Mouse (Mus musculus) left cerebral cortex, postnatal 14 days (tissue): ENCODE data around the gene Ell3. TPM values are rescaled to one million over a fixed set of nuclear protein-coding genes. Genes with fewer than 3 reads are reported as not detected.
"Not testable (repeated sequence)": the region's sequence is repeated elsewhere in the genome, so short reads cannot be mapped to it uniquely, and the experiment has no call there.

ENCODE experiments used
- DNase-seq, 2 experiments: peaks; one replicate each; pipeline ENCODE4 v3.0.0; 2021 to 2022; ENCODE audit warnings: low spot score in 2 of 2, mixed read lengths in 1 of 2
- intact Hi-C: fragments of 180-260 bp; cut with DNase I; formaldehyde crosslinking; loops from one replicate; pipeline ENCODE4 v1.15.1; 2025
- long read RNA-seq, 2 experiments: library from polyadenylated mRNA; stranded (forward); transcript quantifications; one replicate each; pipeline ENCODE4 v2.0.0; 2021
- total RNA-seq, 2 experiments: library from RNA; stranded (reverse); gene quantifications; 2 replicates each; pipeline ENCODE4 v1.2.3; 2021

The Ell3 gene
- total RNA-seq: not detected
- long read RNA-seq, experiment 1: 0 reads
- long read RNA-seq, experiment 2, partial matches to known transcripts: 0 of 1 reads
- long read RNA-seq, experiment 2, other reads (novel, unspliced or antisense): 1 of 1 reads

GRCm38 (mm10) chr2:121444178-121444577 is at the start of gene Ell3:
Gene Ell3, minus strand, starts transcription at chr2:121444278.
- intact Hi-C loops: no loop called here
- no peak for DNase-seq

- intact Hi-C loops: not testable (repeated sequence)
Observed at GRCm38 (mm10) chr2:121484403-121484802, 40.3 kb upstream of the Ell3 start.

DNA sequence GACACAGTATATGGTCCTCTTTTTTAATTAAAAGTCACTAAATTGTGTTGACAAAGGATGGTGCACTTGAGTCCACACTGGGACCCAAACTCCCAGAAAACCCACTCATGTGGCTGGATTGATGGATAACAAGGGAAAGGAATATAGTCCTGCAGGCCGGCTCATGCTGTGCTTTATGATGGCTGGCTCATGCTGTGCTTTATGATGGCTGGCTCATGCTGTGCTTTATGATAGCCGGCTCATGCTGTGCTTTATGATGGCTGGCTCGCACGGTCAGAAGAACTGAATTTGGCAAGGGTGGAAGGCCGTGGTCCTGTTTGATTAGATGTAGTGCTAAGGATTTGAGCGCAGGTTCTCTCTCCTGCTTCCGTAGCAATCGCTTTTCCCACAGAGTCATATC is 39.5 kb upstream of the Ell3 start:
- intact Hi-C loops: no loop called here
- DNase-seq: no peak

More at GRCm38 (mm10) chr2:121484403-121484802, 40.3 kb upstream of the Ell3 start:
- DNase-seq: not testable (repeated sequence)

GRCm38 (mm10) chr2:121480916-121481315 is 36.8 kb upstream of the Ell3 start:
- DNase-seq, intact Hi-C loops: not testable (repeated sequence)

GRCm38 (mm10) chr2:121480498-121480897 is 36.4 kb upstream of the Ell3 start:
- intact Hi-C loops: no loop called here
- no peak for DNase-seq

DNA sequence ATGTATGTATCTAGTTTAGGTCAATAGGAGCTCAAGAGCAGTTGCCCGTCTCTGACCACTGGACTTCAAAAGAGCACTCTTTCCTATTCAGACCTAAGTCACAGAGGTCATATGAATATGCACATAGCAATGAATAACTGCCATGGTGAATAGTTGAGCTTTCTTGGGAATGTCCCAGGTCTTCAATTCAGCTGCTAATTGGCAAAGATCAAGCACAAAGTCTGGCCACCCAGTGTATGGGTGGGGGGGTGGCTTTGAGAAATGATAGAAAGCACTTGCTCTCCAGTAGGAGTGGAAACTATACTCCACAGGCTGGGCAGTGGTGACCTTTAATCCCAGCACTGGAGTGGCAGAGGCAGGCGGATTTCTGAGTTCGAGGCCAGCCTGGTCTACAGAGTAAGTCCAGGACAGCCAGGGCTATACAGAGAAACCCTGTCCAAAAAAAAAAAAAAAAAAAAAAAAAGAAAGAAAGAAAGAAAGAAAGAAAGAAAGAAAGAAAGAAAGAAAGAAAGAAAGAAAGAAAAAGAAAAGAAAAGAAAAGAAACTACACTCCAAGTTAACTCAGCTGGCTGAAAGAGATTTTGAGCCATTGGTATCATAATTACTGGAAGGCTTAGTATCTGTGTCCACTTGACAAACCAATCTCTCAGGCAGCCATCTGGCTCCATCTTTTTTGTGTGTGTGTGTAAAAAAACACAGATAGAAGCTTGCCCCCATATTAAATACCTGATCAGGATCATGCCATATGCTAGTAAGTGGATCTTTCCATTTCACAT is 33.6 kb upstream of the Ell3 start:
- no peak for DNase-seq
- intact Hi-C loops: no loop called here

- intact Hi-C loops, DNase-seq: not testable (repeated sequence)
Observed at GRCm38 (mm10) chr2:121475306-121475705, 31.2 kb upstream of the Ell3 start.

- intact Hi-C loops: loop anchor here (5.0 kb wide), 1 partner anchor 33 kb away; the partner anchor contains the start of genes Mfap1a and Wdr76
- no peak for DNase-seq
Observed at GRCm38 (mm10) chr2:121474180-121474535, 30.1 kb upstream of the Ell3 start.

- intact Hi-C loops: loop anchor here (5.0 kb wide), 1 partner anchor 34 kb away; the partner anchor contains the start of genes Mfap1a and Wdr76
Observed at GRCm38 (mm10) chr2:121473301-121474179, 29.5 kb upstream of the Ell3 start, which contains the start of gene Mfap1b. Gene Mfap1b, minus strand, starts transcription at chr2:121474067.

GRCm38 (mm10) chr2:121472783-121473182 is 28.7 kb upstream of the Ell3 start:
- DNase-seq: not testable (repeated sequence)
- intact Hi-C loops: loop anchor here (5.0 kb wide), 1 partner anchor 35 kb away; the partner anchor contains the start of genes Mfap1a and Wdr76

More at GRCm38 (mm10) chr2:121473301-121474179, 29.5 kb upstream of the Ell3 start, which contains the start of gene Mfap1b:
- DNase-seq: peak; percentile 84 to 88

- DNase-seq, intact Hi-C loops: not testable (repeated sequence)
Observed at GRCm38 (mm10) chr2:121468982-121469381, 24.9 kb upstream of the Ell3 start.

DNA sequence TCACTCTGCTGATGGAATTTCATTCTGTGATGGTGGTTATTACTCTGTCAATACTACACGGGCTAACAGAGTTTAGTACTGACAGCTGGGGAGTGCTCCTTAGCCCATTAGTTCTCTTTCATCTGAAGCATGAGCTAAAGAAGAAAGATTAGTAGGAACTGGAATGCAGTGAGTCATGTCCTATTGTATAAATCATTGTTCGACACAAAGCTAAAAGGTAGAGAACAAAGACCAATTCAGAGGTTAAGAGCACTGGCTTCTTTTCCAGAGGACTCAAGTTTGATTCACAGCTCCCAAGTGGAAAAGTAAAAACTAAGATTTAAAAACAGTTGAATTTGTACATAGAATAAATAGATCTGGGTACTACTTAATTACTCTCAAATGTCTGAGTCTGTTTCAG is 16.0 kb upstream of the Ell3 start:
- no peak for DNase-seq
- intact Hi-C loops: no loop called here

DNA sequence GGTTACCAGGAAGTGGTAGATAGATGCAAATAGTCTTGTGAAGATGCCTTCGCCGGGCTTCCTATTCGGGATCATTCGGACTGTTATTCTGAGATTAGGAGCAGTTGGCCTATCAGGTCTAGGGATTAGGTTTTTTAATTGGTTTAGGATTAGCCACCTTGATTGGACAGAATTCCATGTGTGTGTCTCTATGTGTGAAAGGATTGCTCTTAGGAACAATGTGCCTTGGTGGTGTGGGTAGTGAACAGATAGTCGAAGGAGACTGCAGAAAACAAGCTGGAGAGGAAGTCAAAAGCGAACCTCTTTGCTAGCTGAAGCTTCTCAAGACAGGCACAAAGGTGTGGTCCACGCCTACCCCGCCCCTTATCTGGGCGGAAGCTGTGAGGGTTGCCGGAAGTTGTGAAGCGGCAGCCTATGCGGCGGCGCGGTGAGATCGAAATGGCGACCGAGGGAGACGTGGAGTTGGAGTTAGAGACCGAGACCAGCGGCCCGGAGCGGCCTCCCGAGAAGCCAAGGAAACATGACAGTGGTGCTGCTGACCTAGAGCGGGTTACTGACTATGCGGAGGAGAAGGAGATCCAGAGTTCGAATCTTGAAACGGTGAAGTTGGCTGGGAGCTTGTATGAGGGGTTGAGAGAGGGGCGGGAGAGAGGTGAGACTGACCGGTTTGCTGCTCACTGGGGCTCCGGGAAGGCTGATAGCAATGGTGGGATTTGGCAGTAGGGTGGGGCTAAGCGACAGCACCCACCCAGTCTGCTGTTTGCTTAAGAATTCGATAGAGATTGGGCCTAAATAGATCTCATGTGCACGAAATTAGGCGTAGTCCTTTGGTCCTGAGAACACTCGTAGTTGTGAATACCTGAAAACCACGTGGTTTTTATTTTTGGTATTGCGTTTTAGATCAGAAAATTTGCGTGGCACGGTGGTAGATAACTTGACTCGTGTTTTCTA is 12.9 kb upstream of the Ell3 start, which contains the start of gene Serinc4:
TSS of gene Serinc4 (minus strand) at position 90 of the 951 bp plus-strand sequence.
- intact Hi-C loops: no loop called here
- DNase-seq: peak; percentile 76 to 85

DNA sequence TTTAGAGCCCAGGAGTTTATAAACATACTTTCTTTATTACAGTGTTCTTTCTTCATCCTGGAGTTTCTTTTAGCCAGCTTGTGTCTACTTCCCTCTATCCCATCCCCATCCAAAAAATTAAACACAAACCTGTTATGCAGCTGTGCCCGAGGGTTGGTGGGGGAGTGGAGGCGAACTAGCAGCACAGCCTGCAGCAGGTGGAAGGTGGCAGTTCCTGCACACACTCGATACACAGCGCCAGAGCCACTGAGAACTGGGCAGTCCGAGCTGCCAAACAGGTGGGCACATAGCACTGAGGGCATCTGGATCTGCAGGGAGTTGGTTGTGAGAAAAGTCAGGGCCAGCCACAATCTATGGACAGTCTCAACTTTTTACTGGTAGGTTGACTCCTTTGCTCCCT is 11.5 kb upstream of the Ell3 start:
- DNase-seq: no peak
- intact Hi-C loops: no loop called here

DNA sequence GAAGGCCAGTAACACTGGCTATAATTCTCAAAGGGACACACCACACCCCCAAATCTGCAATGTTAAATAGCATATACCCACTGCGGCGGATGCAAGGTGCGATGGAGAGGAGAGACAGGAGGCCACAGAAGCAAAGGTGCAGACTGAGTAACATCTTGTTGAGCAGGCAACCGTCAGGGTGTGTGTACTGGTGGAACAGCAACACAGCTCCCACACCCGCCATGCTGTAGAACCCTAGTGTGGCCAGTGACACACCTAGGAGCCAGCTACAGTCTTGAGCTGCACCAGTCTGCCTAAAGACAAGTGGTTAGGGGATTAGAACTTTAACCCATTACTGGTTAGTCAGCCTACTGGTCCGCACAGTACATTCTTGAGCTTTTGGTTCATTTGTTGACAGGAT is 9.8 kb upstream of the Ell3 start:
- intact Hi-C loops: no loop called here
- no peak for DNase-seq

DNA sequence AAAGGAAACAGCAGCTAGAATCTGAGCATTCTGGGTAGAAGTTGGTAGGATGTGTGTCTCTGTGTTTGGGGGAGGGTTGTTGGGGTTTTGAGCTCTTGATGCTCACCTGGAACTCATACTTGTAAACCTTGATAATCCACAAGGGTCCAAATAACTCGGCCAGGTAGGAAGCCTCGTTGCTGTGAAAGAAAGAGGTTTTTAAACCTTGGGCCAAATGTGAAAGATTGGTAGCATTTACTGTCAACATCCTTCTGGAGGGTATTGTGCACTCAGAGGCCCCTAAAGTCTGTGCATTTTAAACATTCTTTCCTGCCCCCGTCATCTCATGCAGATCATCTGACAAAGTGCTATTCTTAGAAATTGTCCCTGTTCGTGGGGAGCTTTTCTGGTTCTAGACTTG is 8.9 kb upstream of the Ell3 start, which contains the start of gene Hypk:
TSS of gene Hypk (plus strand) at position 301 of the 400 bp plus-strand sequence.
- DNase-seq: no peak
- intact Hi-C loops: no loop called here

DNA sequence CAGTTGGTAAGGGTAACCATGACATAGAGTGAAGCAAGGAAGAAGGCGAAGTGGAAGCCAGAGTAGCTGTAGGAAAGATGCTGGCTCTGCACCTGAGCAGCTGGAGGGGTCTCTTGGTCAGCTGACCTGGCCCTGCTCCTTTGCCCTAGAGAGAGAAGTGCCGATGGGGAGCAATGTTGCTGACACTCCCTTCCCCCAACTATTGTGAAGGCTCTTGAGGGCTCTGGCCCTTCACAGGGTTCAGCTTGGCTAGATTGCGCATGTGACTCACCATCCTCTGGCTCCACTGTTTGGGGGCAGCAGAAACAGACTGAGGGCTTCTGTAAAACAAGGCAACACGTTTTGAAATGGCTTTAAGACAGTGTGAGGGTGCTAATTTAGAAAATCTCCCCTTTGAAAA is 8.3 kb upstream of the Ell3 start:
- no peak for DNase-seq
- intact Hi-C loops: no loop called here

- intact Hi-C loops: no loop called here
- no peak for DNase-seq
Observed at GRCm38 (mm10) chr2:121450093-121450492, 6.0 kb upstream of the Ell3 start.
